Mouse (Mus musculus): ENCODE measurements around the gene Olfr1411.

DNA sequence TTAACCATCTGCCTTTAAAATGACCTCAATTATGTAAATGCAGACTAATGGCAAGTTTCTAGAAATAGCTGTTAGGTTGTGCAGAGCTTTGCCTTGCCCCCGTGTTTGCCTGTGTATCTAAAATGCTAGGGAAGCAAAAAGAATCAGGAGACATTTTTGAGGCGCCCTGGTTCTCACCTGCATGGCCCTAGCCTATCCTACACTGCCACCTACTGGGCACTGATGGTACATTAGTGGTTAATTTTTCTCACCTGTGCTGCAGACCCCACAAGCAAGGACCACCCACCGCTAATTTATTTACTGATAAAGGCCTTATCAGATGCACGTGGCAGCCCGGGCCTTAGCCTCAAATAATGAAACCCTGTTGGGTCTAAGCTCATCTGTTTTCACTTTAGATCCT, 16.8 kb downstream of the Olfr1411 start:
- TF ChIP-seq POLR2A (IDR thresholded peaks at IDR 0.05; ENCODE audit: control insufficient read depth in 1 of 2, insufficient read depth in 1 of 2, low read depth in 1 of 2, low read length in 2 of 2, poor library complexity in 1 of 2): no peak
- no peak for TF ChIP-seq TAL1 (IDR thresholded peaks at IDR 0.05; ENCODE audit: low read length)
- TF ChIP-seq MEF2A (IDR thresholded peaks at IDR 0.05; ENCODE audit: extremely low read depth, insufficient replicate concordance, low read depth, low read length, poor library complexity, severe bottlenecking): no peak
- TF ChIP-seq ZMIZ1 (IDR thresholded peaks at IDR 0.05; ENCODE audit: low read depth, low read length): no peak
